Mouse (Mus musculus) splenic B cell, adult 2 months (primary cell): Measurements from ENCODE around the gene Slc48a1.

Experiments
- DNase-seq: peaks from one replicate; pipeline ENCODE4 v3.0.0-alpha.2; 2011; ENCODE audit warnings: low read depth, low spot score
- H3K27me3 ChIP-seq: 2 replicates; pipeline ENCODE4 v1.6.1; 2012; ENCODE audit warnings: mild to moderate bottlenecking, low read length, moderate library complexity, mixed read lengths; ENCODE audit not compliant: control insufficient read depth, poor library complexity, insufficient read depth, severe bottlenecking
- H3K36me3 ChIP-seq: 2 replicates; pipeline ENCODE4 v1.6.1; 2012; ENCODE audit warnings: mild to moderate bottlenecking, low read length, moderate library complexity, mixed read lengths; ENCODE audit not compliant: control insufficient read depth, poor library complexity, insufficient read depth, severe bottlenecking

Slc48a1 gene

GRCm38 (mm10) chr15:97827401-97827800, 49.1 kb downstream of the Slc48a1 start:
- H3K36me3 ChIP-seq, result no peaks in the 10 kb centered on the region
- no peaks in the 10 kb centered on the region for H3K27me3 ChIP-seq
- no peak for DNase-seq

GRCm38 (mm10) chr15:97828221-97828842, 50.0 kb downstream of the Slc48a1 start:
- no peaks in the 10 kb centered on the region for H3K27me3 ChIP-seq
- H3K36me3 ChIP-seq, result no peaks in the 10 kb centered on the region
- DNase-seq, result no peak

- no peak for DNase-seq
- Histone ChIP-seq H3K27me3 (no peaks in the 10 kb centered on the region), H3K36me3 (no peaks in the 10 kb centered on the region)
These were observed 50.6 kb downstream of the Slc48a1 start for GRCm38 (mm10) chr15:97828901-97829338.

GRCm38 (mm10) chr15:97829432-97829831, 51.1 kb downstream of the Slc48a1 start:
- Histone ChIP-seq H3K36me3 (no peaks in the 10 kb centered on the region), H3K27me3 (no peaks in the 10 kb centered on the region)
- DNase-seq, result no peak

- no peaks in the 10 kb centered on the region for H3K27me3 ChIP-seq
- DNase-seq, result no peak
These were observed 52.0 kb downstream of the Slc48a1 start for GRCm38 (mm10) chr15:97830253-97830787.

GRCm38 (mm10) chr15:97830788-97831241, 52.5 kb downstream of the Slc48a1 start:
- Histone ChIP-seq H3K27me3 (no peaks in the 10 kb centered on the region), H3K36me3 (no peaks in the 10 kb centered on the region)
- DNase-seq, result peak; percentile 30

More at GRCm38 (mm10) chr15:97830253-97830787, 52.0 kb downstream of the Slc48a1 start:
- no peaks in the 10 kb centered on the region for H3K36me3 ChIP-seq

- DNase-seq, result peak; percentile 68
These were observed 53.1 kb downstream of the Slc48a1 start for GRCm38 (mm10) chr15:97831242-97831986.

GRCm38 (mm10) chr15:97831987-97832640, 53.8 kb downstream of the Slc48a1 start:
- no peak for DNase-seq
- no peaks in the 10 kb centered on the region for H3K36me3 ChIP-seq
- no peaks in the 10 kb centered on the region for H3K27me3 ChIP-seq

More at GRCm38 (mm10) chr15:97831242-97831986, 53.1 kb downstream of the Slc48a1 start:
- Histone ChIP-seq H3K27me3 (no peaks in the 10 kb centered on the region), H3K36me3 (no peaks in the 10 kb centered on the region)

- Histone ChIP-seq H3K27me3 (no peaks in the 10 kb centered on the region), H3K36me3 (no peaks in the 10 kb centered on the region)
- no peak for DNase-seq
These were observed 54.6 kb downstream of the Slc48a1 start for GRCm38 (mm10) chr15:97832764-97833479.

GRCm38 (mm10) chr15:97836153-97836893, 58.0 kb downstream of the Slc48a1 start:
- Histone ChIP-seq H3K36me3 (no peaks in the 10 kb centered on the region), H3K27me3 (no peaks in the 10 kb centered on the region)
- no peak for DNase-seq

- no peaks in the 10 kb centered on the region for H3K27me3 ChIP-seq
- no peaks in the 10 kb centered on the region for H3K36me3 ChIP-seq
- no peak for DNase-seq
These were observed 58.6 kb downstream of the Slc48a1 start for GRCm38 (mm10) chr15:97836894-97837247.

- H3K36me3 ChIP-seq, result no peaks in the 10 kb centered on the region
- H3K27me3 ChIP-seq, result no peaks in the 10 kb centered on the region
- peak; percentile 25 for DNase-seq
These were observed 59.3 kb downstream of the Slc48a1 start for GRCm38 (mm10) chr15:97837491-97838061.

- DNase-seq, result no peak
- Histone ChIP-seq H3K27me3 (no peaks in the 10 kb centered on the region), H3K36me3 (no peaks in the 10 kb centered on the region)
These were observed 60.1 kb downstream of the Slc48a1 start for GRCm38 (mm10) chr15:97838395-97838794.
